ENCODE assay signal across 20 mouse cellular contexts in genomic region chr3:158369169-158369568, GRCm38 (mm10).
A peak's percentile ranks its signal among the peaks of the same experiment; 100 is the strongest.
DNase-seq lines count a peak whose midpoint lies in the region; TF ChIP-seq lines count a peak whose summit lies in the region.
"Had no signal": no experiment of that assay in that cellular context is flagged by ENCODE, and none has a peak within 500 bp of the region (broad histone marks: within the 10 kb centered on the region; RNA-seq: fewer than 3 reads in every experiment).

No protein-coding gene starts in this region.

- H3K27ac ChIP-seq in layer of hippocampus, adult 2 months = 0 out of 2 replicates have a peak overlapping the region, but pooled peaks have one; percentile 39
- H3K27ac ChIP-seq: embryonic facial prominence, embryonic 15.5 days; forebrain, embryonic 10.5 days; heart, adult 2 months; heart, embryonic 15.5 days; hindbrain, embryonic 13.5 days; hindbrain, postnatal 0 days had no signal

- no peak for DNase-seq in layer of hippocampus, adult 2 months (ENCODE audit: low spot score in 2 of 2)
- no peak for DNase-seq in layer of hippocampus, adult 8-10 months (ENCODE audit: low spot score in 2 of 2)
- peak; percentile 37 to 44 for DNase-seq in right cerebral cortex, adult 2 months (ENCODE audit: low spot score in 2 of 2)
- DNase-seq in right cerebral cortex, postnatal 10 days (ENCODE audit: low spot score in 2 of 2) = no peak
- DNase-seq in left cerebral cortex, adult 9 months (ENCODE audit: low spot score in 2 of 2) = peak; percentile 27 to 54
- no peak for DNase-seq in thymus, postnatal 14 days
- DNase-seq: adrenal gland, adult 2 months; adrenal gland, postnatal 25 days; cerebellum, adult 2 months; cerebellum, postnatal 10 days; embryo, embryonic 11 days; gastrocnemius, postnatal 10 days; heart, adult 2 months; heart, postnatal 14 days had no signal

- TF ChIP-seq CTCF in layer of hippocampus, adult 2 months (conservative IDR thresholded peaks at IDR 0.05) = no peak

- no peak overlapping the region for H3K4me3 ChIP-seq in layer of hippocampus, adult 2 months
- H3K4me3 ChIP-seq: embryonic facial prominence, embryonic 15.5 days; erythroblast, embryonic 14.5 days; forebrain, embryonic 10.5 days; heart, adult 2 months; heart, embryonic 15.5 days; hindbrain, embryonic 13.5 days had no signal

Comparison
In these comparisons a context has a peak if more than half of its experiments do, and no peak if none do; other contexts are left out.
1. DNase-seq: peak in right cerebral cortex, adult 2 months (2 of 2) and left cerebral cortex, adult 9 months (2 of 2); none in layer of hippocampus, adult 2 months (0 of 2), layer of hippocampus, adult 8-10 months (0 of 2), right cerebral cortex, postnatal 10 days (0 of 2) and thymus, postnatal 14 days (single experiment).